Mouse (Mus musculus) cerebellum, adult 9-11 months (tissue): ENCODE data around the gene Zfp27.
"Not testable (repeated sequence)": the region's sequence is repeated elsewhere in the genome, so short reads cannot be mapped to it uniquely, and the experiment has no call there.

Source experiments
- DNase-seq: peaks from one replicate; pipeline ENCODE4 v3.0.0; 2022

The Zfp27 gene

DNA sequence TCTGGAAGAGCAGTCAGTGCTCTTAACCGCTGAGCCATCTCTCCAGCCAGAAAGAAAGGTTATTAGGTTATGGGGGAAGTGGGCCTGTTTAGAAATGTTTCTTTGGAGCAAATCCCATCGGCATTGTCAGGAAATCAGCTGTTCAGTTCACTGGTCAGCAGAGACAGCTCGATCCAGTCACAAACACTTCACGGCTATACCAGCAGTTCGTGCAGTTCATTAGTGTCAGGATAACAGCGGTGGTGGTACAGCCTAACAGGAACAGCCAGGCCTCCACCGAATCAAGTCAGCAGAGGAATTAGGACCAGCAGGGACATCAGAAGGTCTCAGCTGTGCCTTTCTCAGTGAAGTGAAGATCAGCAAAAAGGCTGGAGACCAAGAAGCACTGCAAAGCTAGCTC, 25.5 kb downstream of the Zfp27 start:
- DNase-seq: no peak

- DNase-seq: no peak
Observed at GRCm38 (mm10) chr7:29880056-29880455, 26.3 kb downstream of the Zfp27 start.

- DNase-seq: not testable (repeated sequence)
Observed at GRCm38 (mm10) chr7:29877561-29877960, 28.8 kb downstream of the Zfp27 start.

DNA sequence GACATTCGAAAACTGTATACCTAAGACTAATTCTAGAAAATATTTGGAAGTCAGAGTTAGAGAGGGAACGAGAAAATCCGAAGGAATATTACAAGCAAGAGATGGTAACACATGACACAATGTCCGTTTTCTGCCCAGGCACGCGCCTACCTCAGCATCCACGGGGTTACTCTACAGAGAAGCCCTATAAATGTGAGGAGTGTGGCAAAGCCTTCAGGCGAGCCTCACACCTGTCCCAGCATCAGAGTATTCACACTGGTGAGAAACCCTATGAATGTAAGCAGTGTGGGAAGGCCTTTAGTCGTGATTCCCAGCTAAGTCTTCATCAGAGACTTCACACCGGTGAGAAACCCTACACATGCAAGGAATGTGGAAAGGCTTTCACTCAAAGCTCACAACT, 32.1 kb downstream of the Zfp27 start:
- no peak for DNase-seq

GRCm38 (mm10) chr7:29861660-29862059, 44.7 kb downstream of the Zfp27 start:
- DNase-seq: no peak

DNA sequence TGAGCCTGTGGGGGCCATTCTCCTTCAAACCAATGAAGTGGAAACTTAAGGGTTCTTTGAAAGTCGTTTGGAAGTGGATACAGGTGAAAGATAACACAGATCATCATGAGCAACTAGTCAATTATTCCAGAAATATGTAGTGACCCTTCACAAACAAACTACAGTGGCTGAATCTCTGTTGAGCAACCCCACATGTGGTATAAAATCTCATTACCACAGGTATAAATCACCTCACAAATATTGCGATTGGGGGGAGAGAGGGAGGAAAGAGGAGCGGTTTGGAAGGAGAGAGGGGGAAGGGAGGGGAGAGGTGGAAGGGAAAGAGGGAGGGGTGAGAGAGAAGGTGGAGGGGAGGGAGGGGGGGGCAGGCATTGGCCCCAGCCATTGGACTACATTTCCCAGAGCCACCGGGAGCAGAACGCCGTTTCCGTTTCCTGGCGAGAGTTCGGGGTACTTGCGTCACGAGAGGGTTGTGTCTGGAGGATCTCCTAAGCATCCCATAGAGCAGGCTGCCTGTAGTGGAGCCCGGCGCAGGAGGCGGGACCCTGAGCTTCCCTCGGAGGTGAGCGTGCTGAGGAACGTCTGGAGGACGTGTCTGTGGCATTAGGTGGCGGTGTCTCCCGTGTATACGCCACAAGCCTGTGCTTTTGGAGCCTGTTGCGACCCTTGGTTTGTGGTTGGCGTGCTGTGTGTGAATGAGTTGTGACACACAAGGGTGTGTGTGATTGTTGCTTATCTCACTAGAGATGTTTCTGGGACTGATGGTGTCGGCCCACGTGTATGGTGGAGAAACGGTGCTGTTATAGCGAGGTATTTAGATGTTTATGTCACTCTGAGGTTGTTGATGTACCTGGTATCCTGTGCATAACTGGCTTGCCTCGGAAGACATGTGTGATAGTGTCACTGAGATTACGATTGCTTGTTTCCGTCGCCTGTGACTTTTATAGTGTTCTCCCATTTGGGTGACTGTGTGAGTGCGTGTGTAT, 46.5 kb downstream of the Zfp27 start, which contains the start of gene Zfp420:
Gene Zfp420, plus strand, starts transcription at position 448 of the 986 bp plus-strand sequence.
- DNase-seq: peak; percentile 95

DNA sequence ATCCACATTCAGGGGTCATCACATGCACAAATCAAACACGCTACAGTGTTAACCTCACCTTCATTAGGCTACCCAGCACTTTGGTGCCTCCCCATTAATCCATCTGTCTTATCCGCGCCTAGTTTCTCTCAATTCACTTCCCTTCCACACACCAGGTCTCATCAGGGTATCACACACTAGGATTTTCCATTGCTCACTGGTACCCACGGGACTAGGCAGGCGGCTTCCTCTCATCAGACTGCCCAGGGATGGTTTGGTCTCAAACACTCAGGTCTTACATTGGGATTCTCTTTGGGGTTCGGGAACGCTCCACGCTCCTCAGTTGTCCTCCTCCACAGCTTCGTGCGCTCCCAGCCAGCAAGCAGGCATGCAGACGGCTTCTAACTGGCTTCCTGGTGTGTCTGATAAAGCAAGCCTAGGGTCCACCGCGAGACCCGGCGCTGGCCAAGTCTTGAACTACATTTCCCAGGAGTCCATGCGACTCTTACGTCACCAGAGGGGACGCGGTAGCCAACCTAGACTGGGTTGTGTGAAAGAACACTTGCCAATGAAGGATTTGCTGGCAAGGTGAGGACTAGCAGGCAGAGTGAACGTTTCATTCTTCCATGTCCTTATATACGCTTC, 53.0 kb downstream of the Zfp27 start, which contains the start of gene Zfp940:
Gene Zfp940, minus strand, starts transcription at position 451 of the 624 bp plus-strand sequence.
- DNase-seq: peak; percentile 89

- DNase-seq: peak; percentile 26
Observed at GRCm38 (mm10) chr7:29852831-29853218, 53.5 kb downstream of the Zfp27 start.

DNA sequence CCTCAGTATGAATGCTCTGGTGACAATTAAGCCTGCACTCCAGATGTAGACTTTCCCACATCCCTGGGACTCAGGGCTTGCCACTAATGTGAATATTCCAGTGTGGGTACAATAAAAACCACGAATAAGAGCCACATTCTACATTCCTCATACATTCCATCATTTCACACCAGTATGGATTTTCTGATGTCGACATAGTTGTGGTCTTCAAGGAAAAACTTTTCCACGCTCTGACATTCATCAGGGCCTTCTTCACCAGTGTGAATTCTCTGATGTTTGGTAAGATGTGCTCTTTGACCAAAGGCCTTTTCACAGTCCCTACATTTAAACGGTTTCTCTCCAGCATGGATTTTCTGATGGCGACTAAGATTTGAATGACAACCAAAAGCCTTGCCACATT, 61.8 kb downstream of the Zfp27 start:
- no peak for DNase-seq
